Mouse (Mus musculus) frontal cortex, adult (tissue): ENCODE measurements around the gene Cers5.
"Not testable (repeated sequence)": the region's sequence is repeated elsewhere in the genome, so short reads cannot be mapped to it uniquely, and the experiment has no call there.

Experiments
- ATAC-seq: cut with Nextera tagmentation; 2 replicates; pipeline ENCODE4 v1.9.2; 2017; ENCODE audit warnings: mild to moderate bottlenecking, moderate library complexity, mixed read lengths; ENCODE audit not compliant: low TSS enrichment

Cers5 gene

DNA sequence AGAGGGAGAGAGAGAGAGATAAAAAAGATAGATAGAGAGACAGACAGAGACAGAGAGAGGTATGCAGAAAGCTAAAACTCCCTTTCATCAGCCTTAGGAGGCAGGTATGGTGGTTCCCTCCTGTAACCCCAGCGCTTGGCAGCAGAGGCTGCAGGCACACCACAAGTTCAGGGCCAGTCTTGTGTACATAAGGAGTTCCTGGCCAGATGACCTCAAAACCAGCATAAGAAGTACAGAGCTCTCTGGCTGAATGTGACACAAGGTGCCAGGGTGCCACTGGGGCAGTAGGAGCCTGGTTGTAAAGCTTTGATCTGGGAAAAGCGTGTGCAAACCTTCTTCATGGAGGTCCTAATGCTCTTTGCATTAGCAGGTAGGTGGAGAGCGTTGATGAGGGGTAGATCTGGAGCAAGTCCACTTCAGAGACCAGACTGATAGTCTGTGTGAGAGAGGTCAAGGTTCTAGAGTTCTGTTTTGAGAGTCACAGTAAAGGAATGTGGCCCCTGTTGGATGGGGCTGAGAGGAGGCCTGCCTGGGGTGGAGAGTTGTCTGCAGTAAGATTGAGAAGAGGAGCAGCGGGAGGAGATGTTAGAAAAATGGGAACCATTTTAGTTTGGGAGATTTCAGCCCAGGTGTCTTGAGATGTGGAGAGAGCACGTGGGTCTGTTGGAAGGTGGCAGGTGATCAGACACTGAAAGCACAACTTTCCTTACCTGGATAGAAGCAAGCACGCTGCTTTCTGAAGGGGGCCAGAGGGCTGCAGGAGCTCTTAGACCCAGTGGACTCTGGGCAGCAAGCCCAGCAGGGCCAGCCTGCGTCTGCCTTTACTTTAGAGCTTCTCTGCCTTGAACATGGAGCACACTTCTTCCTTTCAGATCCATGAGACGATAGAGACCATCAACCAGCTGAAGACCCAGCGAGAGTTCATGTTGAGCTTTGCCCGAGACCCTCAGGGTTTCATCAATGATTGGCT is 62.2 kb downstream of the Cers5 start:
- ATAC-seq = no peak

DNA sequence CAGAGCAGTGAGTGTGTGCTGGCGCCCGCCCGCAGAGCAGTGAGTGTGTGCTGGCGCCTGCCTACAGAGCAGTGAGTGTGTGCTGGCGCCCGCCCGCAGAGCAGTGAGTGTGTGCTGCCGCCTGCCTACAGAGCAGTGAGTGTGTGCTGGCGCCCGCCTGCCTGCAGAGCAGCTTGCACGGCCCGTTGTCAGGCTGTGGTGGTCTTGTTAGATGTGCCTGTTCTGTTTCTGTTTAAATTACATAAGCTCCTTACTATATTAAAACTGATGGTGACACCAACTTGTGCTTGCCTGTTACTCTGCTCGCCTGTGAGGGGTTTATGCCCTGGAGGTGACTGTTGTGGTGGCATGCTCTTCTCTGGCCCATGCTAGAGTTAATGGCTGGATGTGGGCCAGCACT is 64.5 kb downstream of the Cers5 start:
- ATAC-seq = no peak

DNA sequence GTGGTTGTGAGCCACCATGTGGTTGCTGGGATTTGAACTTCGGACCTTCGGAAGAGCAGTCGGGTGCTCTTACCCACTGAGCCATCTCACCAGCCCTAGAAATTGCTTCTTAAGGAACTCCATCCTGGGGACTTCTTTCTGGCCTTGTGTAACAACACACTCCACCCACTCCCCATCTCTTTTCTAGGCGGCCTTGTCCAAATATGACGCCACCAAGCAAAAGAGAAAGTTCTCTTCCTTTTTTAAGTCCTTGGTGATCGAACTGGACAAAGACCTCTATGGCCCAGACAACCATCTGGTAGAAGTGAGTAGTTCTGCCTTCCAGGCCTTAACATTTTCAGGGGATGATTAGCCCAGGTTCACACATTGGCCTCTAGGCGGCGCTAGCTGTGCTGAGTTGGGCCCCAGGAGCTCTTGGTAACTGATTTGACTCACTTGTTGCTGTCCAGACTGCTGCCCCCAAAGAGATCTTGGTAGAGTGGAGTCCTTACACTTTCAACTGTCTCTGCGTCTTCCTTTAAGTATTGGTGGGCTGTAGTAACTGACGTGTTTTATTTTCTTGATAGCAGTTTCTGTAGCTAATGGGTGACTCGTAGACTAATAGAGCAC is 67.1 kb downstream of the Cers5 start, which contains the start of gene Gm17349:
TSS of gene Gm17349 (minus strand) at position 51 of the 609 bp plus-strand sequence.
- ATAC-seq = no peak

DNA sequence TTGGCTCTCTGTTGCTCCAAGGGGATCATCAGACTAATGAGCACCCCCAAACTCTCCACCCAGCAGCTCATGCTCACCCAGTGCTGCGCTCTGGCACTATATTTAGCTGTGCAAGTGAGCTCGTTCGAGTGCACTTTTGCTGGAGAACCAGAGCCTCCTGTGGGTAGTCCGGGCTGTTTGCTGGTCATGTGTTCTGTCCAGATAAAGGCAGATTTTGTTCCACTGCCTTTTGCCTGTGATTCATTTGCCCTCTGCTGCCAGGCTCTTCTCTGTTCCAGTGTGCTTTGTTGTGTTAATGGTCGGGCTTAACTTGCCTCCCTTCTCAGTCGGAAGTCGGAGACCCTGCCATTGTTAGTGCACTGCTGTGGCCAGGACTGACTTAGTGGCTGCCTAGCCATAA is 67.8 kb downstream of the Cers5 start:
- peak; percentile 24; the same call in 1 of the 2 replicates for ATAC-seq

DNA sequence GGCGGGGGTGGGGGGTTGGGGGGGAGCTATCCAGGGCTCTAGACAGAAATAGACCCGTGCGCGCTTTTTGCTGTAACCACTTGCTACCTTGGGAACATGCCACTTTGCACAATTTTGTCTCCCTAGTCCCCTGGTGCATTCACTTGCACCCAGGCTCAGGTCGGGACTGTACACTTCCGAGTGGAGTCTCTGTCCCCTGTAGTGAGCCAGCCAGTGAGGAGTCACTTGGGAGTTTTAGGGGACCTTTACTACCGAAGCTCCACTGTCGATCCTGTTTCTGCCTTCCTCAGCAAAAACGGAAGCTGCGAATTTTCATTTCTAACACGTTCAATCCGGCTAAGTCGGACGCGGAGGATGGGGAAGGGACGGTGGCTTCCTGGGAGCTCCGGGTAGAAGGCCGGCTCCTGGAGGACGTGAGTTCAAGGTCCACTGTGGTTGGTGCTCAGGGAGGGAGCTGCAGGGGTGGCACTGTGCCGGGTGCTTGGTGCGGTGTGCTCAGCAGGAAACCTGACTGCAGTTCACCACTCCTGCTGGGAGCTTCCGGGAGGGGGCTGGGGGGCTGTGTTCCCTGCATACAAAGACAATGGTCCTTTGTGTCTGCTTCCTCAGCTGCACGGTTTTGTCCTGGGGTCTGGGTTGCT is 68.5 kb downstream of the Cers5 start:
- ATAC-seq = peak; percentile 11; the same call in 1 of the 2 replicates

DNA sequence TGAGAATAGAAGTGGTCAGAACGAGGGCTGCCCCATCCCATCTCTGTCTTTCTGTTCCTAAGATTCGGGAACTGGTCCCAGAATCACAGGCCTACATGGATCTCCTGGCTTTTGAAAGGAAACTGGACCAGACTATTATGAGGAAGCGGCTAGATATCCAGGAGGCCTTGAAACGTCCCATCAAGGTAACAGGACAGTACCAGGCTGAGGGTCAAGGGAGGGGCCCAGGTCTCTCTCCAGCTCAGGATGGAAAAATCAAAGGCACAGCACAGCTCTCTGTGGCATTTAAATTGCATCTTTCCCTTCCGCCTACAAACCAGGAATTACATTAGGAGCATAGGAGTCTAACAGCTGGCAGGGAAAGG is 69.0 kb downstream of the Cers5 start:
- peak; percentile 4; the same call in 1 of the 2 replicates for ATAC-seq

DNA sequence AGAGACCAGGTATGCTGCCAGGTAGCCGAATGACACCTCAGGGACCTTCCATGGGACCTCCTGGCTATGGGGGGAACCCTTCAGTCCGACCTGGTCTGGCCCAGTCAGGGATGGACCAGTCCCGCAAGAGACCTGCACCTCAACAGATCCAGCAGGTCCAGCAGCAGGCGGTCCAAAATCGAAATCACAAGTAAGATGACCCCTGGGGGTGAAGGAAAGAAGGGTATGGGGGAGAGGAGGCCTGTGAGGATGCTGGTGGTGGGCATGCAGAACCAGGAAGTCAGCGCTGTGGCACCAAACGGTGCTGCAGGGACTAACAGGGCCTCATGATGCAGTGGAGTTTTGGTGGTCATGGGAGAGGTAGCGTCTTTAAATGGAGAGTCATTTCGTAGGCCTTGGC is 69.6 kb downstream of the Cers5 start:
- no peak for ATAC-seq

DNA sequence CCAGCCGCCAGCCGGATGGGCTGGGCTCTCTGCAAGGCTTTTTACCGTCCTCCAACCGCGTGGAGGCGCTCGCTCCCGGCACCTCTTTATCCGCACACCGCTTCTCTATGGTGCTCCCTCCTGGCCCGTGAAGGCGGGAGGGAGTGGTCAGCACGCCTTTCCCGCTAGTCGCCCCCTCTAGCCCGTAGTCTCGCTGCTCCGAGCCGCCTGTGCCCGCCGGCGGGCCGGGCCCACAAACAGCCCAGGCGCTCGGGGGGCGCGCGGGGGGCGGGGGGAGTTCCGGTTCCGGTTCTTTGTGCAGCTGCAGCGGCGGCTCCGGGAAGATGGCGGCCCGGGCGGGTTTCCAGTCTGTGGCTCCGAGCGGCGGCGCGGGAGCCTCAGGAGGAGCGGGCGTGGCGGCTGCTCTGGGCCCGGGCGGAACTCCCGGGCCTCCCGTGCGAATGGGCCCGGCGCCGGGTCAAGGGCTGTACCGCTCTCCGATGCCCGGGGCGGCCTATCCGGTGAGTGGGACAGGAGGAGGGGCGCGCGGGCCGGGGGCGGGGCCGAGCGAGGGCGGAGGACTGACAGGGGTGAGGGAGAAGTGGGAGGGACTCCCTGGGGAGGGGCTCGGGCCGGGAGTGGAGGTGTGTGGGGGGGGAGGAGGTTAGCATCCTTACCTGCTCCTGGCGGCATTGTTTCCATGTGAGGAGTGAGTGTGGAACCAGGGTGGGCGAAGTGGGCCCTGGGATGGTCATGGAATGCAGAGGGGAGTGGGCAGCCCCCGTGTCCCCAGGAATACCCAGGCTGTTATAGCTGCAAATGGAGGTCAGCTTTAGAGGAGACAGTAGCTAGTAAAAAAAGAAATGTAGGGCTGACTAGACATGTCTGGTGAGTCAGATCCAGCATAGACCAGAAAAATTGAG is 70.4 kb downstream of the Cers5 start, which contains the start of gene Smarcd1:
TSS of gene Smarcd1 (plus strand) at position 131 of the 902 bp plus-strand sequence.
- peak; percentile 45 for ATAC-seq

DNA sequence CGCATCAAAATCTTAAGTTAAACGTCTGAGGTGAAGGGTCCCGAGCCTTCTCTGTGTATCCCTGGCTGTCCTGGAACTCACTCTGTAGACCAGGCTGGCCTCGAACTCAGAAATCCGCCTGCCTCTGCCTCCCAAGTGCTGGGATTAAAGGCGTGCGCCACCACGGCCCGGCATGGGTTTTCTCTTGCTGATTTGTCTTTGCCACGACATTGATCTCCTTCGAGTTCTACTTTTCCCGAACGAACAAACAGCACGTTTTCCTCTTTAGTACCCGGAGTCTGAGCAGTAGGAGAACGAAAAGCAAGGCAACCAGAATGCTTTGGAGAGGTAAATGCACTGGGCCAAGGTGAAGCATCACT is 71.1 kb downstream of the Cers5 start:
- not testable (repeated sequence) for ATAC-seq

DNA sequence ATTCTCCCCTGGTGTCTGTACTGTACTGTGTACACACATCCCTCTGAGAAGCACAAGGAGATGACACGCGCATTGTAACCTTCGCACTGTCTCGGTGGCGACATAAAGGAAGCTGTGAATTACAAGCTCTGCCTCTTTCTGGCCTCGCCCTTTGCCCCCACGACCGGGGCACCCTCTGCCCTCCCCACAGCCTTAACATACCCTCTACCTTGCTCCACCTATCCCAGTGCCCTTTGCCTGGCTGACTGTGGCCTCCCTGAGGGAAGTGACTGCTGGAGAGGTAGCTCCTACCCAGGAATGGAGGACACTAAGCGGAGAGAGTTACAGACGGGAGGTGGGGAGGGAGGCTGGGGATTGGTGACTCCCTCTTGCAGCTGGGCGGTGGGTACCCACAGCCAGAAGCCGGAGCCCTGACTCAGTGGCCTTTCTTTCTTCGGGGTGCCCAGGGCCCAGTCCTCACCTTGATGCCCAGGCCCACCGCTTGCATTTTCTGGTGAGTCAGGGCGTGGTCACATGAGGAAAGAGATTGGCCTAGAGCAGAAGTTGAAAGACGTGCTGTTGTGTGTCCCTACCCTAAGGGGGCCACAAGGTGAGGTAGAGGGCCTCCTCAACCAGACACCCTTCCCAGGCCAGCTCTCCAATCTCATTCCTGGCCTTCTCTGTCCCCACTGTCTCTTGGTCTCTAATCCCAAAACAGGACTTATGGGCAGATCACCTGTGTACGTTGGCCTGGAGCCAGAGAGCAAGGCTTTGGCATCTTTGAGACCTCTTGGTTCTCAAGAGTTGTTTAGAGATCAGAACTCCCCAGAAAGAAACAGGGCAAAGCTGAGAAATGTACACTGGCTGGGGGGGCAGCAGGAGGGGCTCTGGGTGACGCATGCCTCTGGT is 72.2 kb downstream of the Cers5 start:
- no peak for ATAC-seq

DNA sequence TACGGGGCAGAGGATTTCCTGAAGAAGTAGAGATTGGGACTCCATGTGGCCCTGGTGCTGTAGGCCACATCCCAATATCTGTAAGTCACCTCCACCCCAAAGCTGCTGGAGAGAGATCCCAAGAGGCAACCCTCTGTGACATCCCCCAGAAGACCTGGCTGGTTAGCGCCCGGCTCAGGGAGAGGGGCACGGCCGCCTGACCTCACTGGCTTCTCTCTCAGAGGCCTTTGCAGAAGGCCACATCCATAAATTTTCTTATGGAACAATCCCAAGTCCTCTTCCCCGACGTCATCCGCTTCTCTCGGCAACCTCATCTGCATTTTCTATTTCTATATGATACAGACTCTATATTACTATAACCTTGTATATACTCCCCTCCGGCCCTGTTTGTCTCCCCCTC is 73.0 kb downstream of the Cers5 start:
- no peak for ATAC-seq

DNA sequence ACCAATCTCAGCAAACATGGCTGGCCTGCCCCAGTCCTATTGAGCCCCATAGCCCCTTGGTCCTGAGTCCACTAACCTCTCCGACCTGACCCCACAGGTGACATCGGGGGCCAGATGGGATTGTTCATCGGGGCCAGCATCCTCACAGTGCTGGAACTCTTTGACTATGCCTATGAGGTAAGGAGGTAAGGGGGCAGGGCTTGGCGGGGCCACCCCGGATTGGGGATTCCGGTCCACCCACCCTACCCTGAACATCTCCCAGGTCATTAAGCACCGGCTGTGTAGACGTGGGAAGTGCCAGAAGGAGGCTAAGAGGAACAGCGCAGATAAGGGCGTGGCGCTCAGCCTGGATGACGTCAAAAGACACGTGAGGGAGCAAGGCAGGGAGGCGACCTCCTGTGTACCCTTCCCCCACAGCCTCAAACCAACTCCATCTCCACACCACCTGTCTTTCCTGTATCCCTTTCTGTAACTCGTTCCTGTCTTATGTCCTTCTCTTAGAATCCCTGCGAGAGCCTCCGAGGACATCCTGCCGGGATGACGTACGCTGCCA is 74.1 kb downstream of the Cers5 start:
- ATAC-seq = 0 out of 2 replicates have a peak, but pooled peaks have one; percentile 10

DNA sequence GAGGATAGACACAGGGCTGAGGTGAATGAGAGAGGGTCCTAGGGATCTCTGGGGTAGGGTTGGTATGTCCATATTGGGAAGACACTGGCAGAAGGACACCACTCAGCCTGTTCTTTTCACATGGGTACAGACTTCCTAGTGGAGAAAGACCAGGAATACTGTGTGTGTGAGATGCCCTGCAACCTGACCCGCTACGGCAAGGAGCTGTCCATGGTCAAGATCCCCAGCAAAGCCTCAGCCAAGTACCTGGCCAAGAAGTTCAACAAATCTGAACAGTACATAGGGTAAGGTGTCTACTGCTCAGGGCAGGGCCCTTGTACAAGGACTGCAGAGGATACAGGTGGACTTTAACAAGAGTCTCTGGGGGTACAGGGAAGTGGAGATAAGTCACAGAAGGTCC is 75.4 kb downstream of the Cers5 start:
- ATAC-seq = no peak

DNA sequence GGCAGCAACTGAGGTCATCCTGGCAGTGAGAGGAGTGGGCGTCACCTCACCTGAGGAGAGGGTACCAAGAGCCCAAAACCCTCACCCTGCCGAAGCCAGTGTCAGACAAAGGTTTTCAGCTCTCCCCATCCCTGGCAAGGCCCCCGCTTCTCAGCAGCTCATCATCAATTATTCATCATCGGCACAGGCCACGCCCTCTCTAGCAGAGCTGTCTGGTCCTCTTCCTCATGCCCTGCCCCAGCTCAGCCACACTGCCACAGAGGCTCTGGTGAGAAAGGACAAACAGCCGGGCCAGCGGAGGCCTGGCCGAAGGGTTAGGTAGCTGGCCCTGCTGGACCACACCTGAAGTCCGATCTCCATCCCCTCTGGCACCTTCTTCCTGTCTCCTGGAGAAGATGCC is 80.7 kb downstream of the Cers5 start:
- no peak for ATAC-seq

DNA sequence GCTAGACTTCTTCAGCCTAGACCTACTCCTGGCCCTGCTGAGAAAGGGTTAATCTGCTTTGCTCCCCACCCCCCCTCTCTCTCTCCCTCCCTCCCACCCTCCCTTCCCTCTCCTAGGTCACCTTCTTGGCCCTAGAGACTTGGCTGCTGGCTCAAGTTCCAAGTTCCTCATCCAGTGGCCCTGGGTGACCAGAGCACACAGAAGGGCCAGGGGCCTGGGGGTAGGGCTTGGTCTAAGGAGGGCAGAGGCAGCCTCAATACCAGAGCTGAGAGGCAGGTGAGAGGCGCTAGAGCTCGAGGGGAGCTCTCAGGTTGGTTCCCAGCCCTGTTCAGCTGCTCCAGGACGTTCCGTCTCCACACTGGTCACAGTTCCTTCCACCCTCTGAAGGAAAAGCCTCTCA is 81.8 kb downstream of the Cers5 start:
- ATAC-seq = no peak

DNA sequence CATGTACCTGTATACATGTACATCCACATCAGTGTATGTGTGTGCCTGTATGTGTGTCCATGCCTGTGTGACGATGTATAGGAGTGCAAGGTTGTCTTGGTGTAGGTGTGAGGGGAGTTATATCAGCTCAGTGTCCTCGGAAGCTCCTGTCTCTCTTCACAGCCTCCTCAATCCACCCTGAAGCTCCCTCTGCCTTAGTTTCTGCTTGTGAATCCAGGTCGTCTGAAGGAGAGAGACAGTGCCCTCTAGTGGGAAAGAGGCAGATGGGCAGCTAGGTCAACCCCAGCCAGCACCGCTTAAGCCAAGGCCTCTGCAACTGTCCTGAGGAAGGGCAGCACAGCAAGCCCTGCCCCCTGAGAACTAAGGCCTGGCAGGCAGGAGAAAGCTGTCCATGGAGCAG is 84.0 kb downstream of the Cers5 start:
- peak; percentile 79 for ATAC-seq
